Mouse (Mus musculus) skeletal muscle tissue, postnatal 0 days (tissue): Measurements from ENCODE around the gene Ascl2. TPM values are rescaled to one million over a fixed set of nuclear protein-coding genes. Genes with fewer than 3 reads are reported as not detected.

Experiments used
- polyA plus RNA-seq: library from polyadenylated mRNA; unstranded; fragments of >200 nt; fragmentation: Nextera tagmentation; extraction: Ambion mirVana; gene quantifications from 2 replicates; pipeline ENCODE4 v1.2.1, GENCODE M21; 2015

The Ascl2 gene
- 0.23 and 0.37 TPM in 2 replicates for polyA plus RNA-seq

DNA sequence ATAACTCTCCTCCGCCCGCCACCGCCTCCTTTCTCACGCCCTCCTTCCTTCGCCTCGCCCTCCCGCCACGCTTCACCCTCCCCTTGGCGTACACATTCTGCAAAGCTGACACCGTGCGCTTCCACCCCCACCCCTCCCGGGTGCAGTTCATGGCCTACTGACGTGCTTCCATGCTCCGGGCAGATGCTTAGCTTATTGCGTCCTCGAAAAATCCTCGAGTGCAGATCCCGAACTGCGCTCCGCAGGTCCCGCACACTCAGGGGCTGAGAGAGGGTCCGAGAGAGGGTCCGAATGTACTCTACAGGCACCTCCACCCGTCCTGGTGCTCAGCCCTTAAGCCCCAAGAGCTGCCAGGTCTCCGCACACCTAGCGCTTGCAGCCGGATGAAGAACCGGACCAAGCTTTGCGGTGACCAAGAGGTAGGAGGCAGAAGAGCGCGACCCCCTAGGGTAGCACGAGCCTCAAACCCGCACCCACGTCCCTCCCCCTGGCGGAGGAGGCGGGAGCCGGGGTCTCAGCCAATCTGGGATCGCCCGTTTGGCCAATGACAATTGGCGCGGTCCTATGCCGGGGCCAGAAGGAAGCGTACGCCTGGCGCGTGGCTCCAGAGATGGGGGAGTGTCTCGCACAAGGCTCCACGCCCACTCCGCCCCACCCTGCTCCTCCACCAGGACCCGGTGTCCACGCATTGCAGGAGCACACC, at the start of gene Ascl2:
Ascl2 (minus strand) TSS at position 456 of the 703 bp plus-strand sequence.

DNA sequence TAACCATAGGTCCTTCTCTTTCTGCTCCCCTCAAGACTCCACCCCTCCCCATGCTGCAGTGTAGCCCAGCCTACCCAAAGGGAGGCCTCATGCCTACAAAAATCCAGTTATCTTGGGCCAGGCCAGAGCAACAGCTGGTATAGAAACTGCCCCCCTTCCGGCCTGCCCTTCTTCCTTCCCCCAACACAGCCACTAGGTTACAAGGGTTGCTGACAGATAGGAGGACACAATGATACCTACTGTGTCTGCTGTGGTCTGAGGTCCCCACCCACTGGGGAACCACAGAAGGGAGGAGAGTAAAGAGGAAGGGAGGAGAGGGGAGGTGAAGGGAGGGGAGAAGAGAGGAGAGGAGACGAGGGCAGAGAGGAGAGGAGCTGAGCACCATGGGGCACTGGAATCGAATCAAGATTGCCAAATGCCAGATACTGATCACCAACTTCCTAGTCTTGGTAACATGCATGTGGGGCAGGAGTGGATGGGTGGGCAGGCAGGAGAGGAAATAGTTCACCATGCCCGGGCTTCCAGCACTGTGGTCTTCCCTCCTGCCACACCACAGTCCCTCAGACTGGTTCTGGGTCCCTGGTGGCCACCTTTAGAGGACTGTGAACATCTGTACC, 35.8 kb upstream of the Ascl2 start, which contains the start of gene Tspan32:
Tspan32 (plus strand) TSS at position 320 of the 617 bp plus-strand sequence.

DNA sequence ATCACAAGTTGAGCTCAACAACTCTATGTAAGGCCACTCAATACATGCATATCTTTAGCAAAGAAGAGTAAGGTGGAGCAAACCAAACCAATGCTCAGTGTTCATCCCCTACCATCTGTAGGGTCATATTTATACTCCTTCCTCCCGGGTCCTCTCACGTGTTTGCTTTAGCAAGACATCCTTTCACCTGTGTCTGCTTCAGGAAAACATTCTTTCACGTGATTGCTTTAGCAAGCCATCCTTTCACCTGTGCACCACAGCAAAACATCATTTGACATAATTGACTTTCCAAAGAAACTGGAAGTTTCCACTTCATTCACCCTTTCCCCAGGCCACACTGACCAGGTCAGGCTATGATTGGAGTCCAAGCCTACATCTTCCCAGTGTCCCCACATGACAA, 38.0 kb downstream of the Ascl2 start, which contains the start of gene Th:
Th (minus strand) TSS at position 101 of the 400 bp plus-strand sequence.

Other genes starting within 250 kb of the Ascl2 start
- gene Ins2, start 225.9 kb downstream of the Ascl2 start, polyA plus RNA-seq = 0.46 and 0.61 TPM in 2 replicates
- 1.3 and 1.4 TPM in 2 replicates for gene Th, start 38.1 kb downstream of the Ascl2 start, polyA plus RNA-seq
- 1.5 and 2.0 TPM in 2 replicates for gene Tspan32, start 35.8 kb upstream of the Ascl2 start, polyA plus RNA-seq
- gene Cd81, start 83.5 kb upstream of the Ascl2 start, polyA plus RNA-seq = 489 and 494 TPM in 2 replicates
- 31.6 and 34.4 TPM in 2 replicates for gene Tssc4, start 100.0 kb upstream of the Ascl2 start, polyA plus RNA-seq
- 5.1 and 6.3 TPM in 2 replicates for gene Trpm5, start 125.4 kb upstream of the Ascl2 start, polyA plus RNA-seq
- gene Kcnq1, start 137.1 kb upstream of the Ascl2 start, polyA plus RNA-seq = 4.8 and 5.0 TPM in 2 replicates